In the genomic region with DNA sequence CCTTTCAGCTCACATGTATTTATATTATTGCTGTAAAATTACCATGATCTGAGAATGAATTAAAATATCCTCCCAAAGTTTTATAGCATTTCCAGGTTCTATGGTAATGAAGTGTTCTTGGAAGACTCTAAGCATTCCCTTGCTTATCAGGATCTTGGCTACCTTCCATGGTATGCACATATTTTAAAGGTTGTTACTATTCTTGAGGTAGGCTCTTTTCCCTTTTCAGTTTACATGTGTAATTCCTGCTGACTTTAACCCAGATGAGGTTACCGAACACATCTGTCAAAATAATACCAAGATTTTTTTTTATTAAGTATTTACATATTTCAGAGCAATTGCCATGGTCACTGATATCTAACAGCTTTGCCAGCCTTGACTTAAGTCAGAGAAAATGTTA, we compare ENCODE assay signal across 26 mouse cellular contexts.
DNase-seq lines count a peak whose midpoint lies in the region; ATAC-seq and TF ChIP-seq lines count a peak whose summit lies in the region.
"Had no signal": no experiment of that assay in that cellular context is flagged by ENCODE, and none has a peak within 500 bp of the region (broad histone marks: within the 10 kb centered on the region; RNA-seq: fewer than 3 reads in every experiment).

No protein-coding gene starts in this region.

- no peaks in the 10 kb centered on the region for H3K4me1 ChIP-seq in heart, postnatal 0 days (ENCODE audit: control insufficient read depth, insufficient read depth)
- H3K4me1 ChIP-seq in heart, embryonic 10.5 days = no peaks in the 10 kb centered on the region
- no peaks in the 10 kb centered on the region for H3K4me1 ChIP-seq in lung, embryonic 14.5 days (ENCODE audit: insufficient read depth)
- H3K4me1 ChIP-seq: forebrain, embryonic 12.5 days; forebrain, embryonic 15.5 days; hindbrain, embryonic 10.5 days; hindbrain, embryonic 13.5 days; intestine, embryonic 15.5 days had no signal

- H3K4me2 ChIP-seq in heart, postnatal 0 days (ENCODE audit: low read depth, low read length) = no peak overlapping the region
- H3K4me2 ChIP-seq in lung, embryonic 14.5 days = no peak overlapping the region
- H3K4me2 ChIP-seq: forebrain, embryonic 12.5 days; forebrain, embryonic 15.5 days; heart, embryonic 11.5 days; hindbrain, embryonic 13.5 days; intestine, embryonic 15.5 days had no signal

- no peak for TF ChIP-seq EP300 in heart, postnatal 0 days (IDR thresholded peaks at IDR 0.05; ENCODE audit: low read depth)

- no peak overlapping the region for H3K27ac ChIP-seq in heart, postnatal 0 days (ENCODE audit: low read depth)
- H3K27ac ChIP-seq in heart, embryonic 10.5 days = no peak overlapping the region
- no peak overlapping the region for H3K27ac ChIP-seq in lung, embryonic 14.5 days (ENCODE audit: low read depth)
- H3K27ac ChIP-seq: forebrain, embryonic 12.5 days; forebrain, embryonic 15.5 days; heart, adult 2 months; hindbrain, embryonic 10.5 days; hindbrain, embryonic 13.5 days; intestine, embryonic 15.5 days had no signal

- H3K9me3 ChIP-seq in heart, postnatal 0 days (replicated peaks; ENCODE audit: control insufficient read depth, low read length) = no peaks in the 10 kb centered on the region
- no peaks in the 10 kb centered on the region for H3K9me3 ChIP-seq in heart, embryonic 10.5 days
- no peaks in the 10 kb centered on the region for H3K9me3 ChIP-seq in lung, embryonic 14.5 days (ENCODE audit: low read depth, low read length)
- H3K9me3 ChIP-seq: forebrain, embryonic 12.5 days; forebrain, embryonic 15.5 days; hindbrain, embryonic 10.5 days; hindbrain, embryonic 13.5 days; intestine, embryonic 15.5 days had no signal

- 23% methylated on average over 1 of the region's 1 CpGs for WGBS in heart, postnatal 0 days
- WGBS in heart, embryonic 10.5 days = 73% methylated on average over 1 of the region's 1 CpGs
- 55% methylated on average over 1 of the region's 1 CpGs for WGBS in lung, embryonic 14.5 days

- no peaks in the 10 kb centered on the region for H3K36me3 ChIP-seq in heart, postnatal 0 days (replicated peaks; ENCODE audit: control insufficient read depth, insufficient read depth, low read length)
- H3K36me3 ChIP-seq in heart, embryonic 10.5 days = no peaks in the 10 kb centered on the region
- H3K36me3 ChIP-seq in lung, embryonic 14.5 days (ENCODE audit: insufficient read depth) = no peaks in the 10 kb centered on the region
- H3K36me3 ChIP-seq: forebrain, embryonic 12.5 days; forebrain, embryonic 15.5 days; hindbrain, embryonic 10.5 days; hindbrain, embryonic 13.5 days; intestine, embryonic 15.5 days had no signal

- ATAC-seq in heart, postnatal 0 days (ENCODE audit: insufficient read depth, low read depth) = no peak
- ATAC-seq in lung, embryonic 14.5 days (ENCODE audit: insufficient read depth) = no peak
- no peak; the same call in 1 of the 2 replicates for ATAC-seq in frontal cortex, adult (ENCODE audit: low TSS enrichment)
- ATAC-seq: CD4-positive, CD25-positive, alpha-beta regulatory T cell, adult 4 months; forebrain, embryonic 15.5 days; hindbrain, embryonic 16.5 days; intestine, embryonic 15.5 days had no signal

- no peak for TF ChIP-seq POLR2A in brain, embryonic 14.5 days (IDR thresholded peaks at IDR 0.05; ENCODE audit: borderline replicate concordance, extremely low read depth, insufficient read depth, insufficient read length, poor library complexity, severe bottlenecking)

- H3K4me3 ChIP-seq in heart, postnatal 0 days (ENCODE audit: low read depth, low read length) = no peak overlapping the region
- no peak overlapping the region for H3K4me3 ChIP-seq in heart, embryonic 10.5 days
- H3K4me3 ChIP-seq in lung, embryonic 14.5 days (ENCODE audit: low read depth, low read length) = no peak overlapping the region
- H3K4me3 ChIP-seq: erythroblast, embryonic 14.5 days; forebrain, embryonic 12.5 days; forebrain, embryonic 15.5 days; heart, adult 2 months; hindbrain, embryonic 10.5 days; hindbrain, embryonic 13.5 days; intestine, embryonic 15.5 days had no signal

- no peak for TF ChIP-seq CTCF in heart, postnatal 0 days (IDR thresholded peaks at IDR 0.05; ENCODE audit: low read depth)
- no peak for TF ChIP-seq CTCF in lung, embryonic 14.5 days (IDR thresholded peaks at IDR 0.05; ENCODE audit: low read depth)
- no peak for TF ChIP-seq CTCF in brain, embryonic 14.5 days (IDR thresholded peaks at IDR 0.05; ENCODE audit: borderline replicate concordance, extremely low read depth, insufficient read depth, insufficient read length)

- no peak overlapping the region for H3K9ac ChIP-seq in heart, postnatal 0 days (replicated peaks; ENCODE audit: low read depth, low read length)
- no peak overlapping the region for H3K9ac ChIP-seq in lung, embryonic 14.5 days
- H3K9ac ChIP-seq: forebrain, embryonic 12.5 days; forebrain, embryonic 15.5 days; hindbrain, embryonic 13.5 days; intestine, embryonic 15.5 days had no signal

- peak; percentile 31 for DNase-seq in heart, postnatal 0 days (ENCODE audit: low spot score)
- DNase-seq in heart, embryonic 10.5 days (ENCODE audit: low spot score) = no peak
- peak; percentile 39 for DNase-seq in lung, embryonic 14.5 days
- no peak for DNase-seq in lung, postnatal 10 days
- DNase-seq in brain, embryonic 14.5 days (ENCODE audit: low read depth) = peak; percentile 3
- DNase-seq in telencephalon, adult 2 months (ENCODE audit: low read depth, low spot score) = peak; percentile 21
- DNase-seq: adrenal gland, adult 2 months; adrenal gland, postnatal 14 days; cerebellum, adult 11 months; cerebellum, adult 8-10 months; cerebellum, postnatal 10 days; cerebellum, postnatal 36 days; gastrocnemius, postnatal 10 days; gastrocnemius, postnatal 36 days; heart, adult 2 months; heart, postnatal 36 days had no signal

- no peaks in the 10 kb centered on the region for H3K27me3 ChIP-seq in heart, postnatal 0 days (ENCODE audit: control insufficient read depth, insufficient read depth, low read length)
- no peaks in the 10 kb centered on the region for H3K27me3 ChIP-seq in heart, embryonic 10.5 days (ENCODE audit: insufficient read depth, poor library complexity, severe bottlenecking)
- no peaks in the 10 kb centered on the region for H3K27me3 ChIP-seq in lung, embryonic 14.5 days (ENCODE audit: insufficient read depth, low read length)
- H3K27me3 ChIP-seq: forebrain, embryonic 12.5 days; forebrain, embryonic 15.5 days; hindbrain, embryonic 13.5 days; intestine, embryonic 15.5 days had no signal

Comparison
In these comparisons a context has a peak if more than half of its experiments do, and no peak if none do; other contexts are left out.
1. DNase-seq: peak in heart, postnatal 0 days (single experiment), lung, embryonic 14.5 days (single experiment), brain, embryonic 14.5 days (single experiment) and telencephalon, adult 2 months (single experiment); none in heart, embryonic 10.5 days (single experiment) and lung, postnatal 10 days (single experiment).